Mouse (Mus musculus): ENCODE results near the gene Postn.

Postn gene

DNA sequence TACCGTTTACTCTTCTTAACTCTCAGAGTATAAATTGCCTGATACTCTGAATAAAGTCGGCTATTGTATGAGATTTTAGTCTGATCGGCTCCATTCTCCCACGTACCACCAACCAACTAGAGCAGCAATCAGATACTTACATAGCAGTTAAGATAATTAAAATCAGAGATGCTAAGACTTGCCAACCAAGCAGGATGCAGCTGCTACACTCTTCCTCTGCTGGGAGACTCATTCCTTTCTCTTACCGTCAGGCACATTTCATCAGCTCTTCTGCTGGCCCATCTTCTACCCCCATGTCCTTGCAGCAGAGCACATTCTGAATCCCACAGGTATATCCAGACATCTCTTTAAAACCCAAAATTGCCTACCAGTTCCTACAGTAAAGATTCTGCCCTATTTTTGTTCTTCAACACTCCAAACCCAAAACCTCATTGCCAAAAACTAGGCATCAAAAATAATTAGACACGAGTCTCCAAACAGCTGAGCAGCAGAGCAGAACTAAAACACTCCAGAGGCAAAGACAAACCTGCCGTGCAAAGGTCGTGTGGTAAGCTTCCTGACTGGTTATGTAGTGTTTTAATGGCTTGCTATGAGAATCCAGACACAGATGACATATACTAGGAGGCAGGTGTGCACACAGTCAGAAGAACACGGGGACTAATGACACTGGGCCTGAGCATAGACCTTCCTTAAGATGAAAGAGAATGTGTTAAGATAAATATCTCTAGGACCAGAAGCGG lies 59.5 kb downstream of the Postn start:
- peak; percentile 42 to 59 for DNase-seq

- DNase-seq = peak; percentile 17 to 23
These were observed 60.1 kb downstream of the Postn start for GRCm38 (mm10) chr3:54420983-54421382.

DNA sequence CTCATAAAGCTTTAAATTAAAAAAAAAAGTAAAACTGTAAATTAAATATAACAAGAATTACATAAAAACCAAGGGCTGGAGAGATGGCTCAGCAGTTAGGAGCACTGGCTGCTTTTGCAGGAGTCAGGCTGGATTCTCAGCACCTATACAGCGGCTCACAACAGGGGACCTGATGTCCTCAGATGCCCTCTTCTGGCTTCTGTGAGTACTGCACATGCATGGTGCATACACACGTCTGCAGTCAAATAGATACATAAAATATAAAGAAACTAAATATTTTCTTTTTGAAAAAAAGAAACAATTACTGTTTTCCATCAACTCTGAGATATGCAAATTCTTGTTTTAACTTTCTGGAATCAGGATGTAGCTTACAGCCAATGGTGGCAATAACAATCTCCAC lies 60.8 kb downstream of the Postn start:
- DNase-seq = peak in 1 of 2 experiments; percentile 13

GRCm38 (mm10) chr3:54424146-54424545 lies 63.2 kb downstream of the Postn start:
- no peak for DNase-seq

GRCm38 (mm10) chr3:54431663-54432062 lies 70.8 kb downstream of the Postn start:
- no peak for DNase-seq

DNA sequence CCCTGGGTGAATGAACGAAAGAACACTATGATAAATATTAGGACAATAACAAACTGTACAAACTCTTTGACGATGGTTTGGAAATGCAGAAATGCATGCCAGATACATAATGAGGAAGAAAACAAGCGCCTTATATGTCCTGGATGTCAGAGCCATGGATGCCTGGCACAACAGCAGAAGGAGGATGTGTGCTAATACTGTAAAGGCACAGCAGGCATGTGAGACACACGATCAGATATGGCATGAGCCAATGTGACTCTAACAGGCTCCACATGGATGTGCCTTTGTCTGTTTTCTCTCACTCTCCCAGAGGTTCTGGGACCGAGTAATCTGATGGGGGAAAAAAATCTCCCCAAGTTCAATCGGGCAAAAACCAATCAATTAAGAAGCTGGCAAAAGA lies 71.3 kb downstream of the Postn start:
- no peak for DNase-seq

DNA sequence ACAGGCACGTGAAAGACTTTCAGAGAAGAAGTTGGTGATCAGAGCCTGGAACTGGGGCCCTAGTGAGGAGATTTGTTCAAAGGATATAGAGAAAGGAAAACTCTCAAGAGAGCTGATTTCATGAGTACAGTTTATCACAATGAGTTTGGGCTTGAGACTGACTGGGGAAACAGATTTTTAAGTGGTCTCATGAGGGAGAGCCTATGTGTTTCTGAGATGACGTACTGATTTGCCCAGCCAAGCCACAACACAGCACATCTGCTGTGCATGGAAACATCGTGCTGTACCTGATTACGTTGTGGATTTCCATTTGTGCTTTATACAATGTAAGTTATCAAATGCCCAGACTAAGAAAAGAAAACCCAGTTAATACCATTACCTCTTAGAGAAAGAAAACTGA lies 71.7 kb downstream of the Postn start:
- DNase-seq = no peak

DNA sequence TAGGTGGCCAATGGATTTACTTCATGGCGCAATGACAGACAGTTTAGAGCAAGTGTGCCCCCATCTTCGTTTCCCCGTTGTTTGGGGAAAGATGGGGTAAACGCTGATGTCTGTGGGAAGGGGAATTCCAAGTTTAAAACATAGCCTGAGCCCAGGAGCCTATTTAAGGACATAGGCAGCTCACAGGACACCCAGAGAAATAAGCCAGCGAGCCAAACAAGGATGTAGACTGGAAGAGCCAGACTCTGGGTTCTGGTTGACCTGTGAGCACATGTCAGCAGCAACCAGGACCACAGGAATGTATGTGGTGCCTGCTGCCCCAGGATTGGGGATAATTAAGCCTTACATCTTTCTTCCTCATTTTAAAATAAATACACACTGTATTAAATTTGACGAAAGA lies 73.7 kb downstream of the Postn start:
- no peak for DNase-seq

- DNase-seq = no peak
These were observed 75.6 kb downstream of the Postn start for GRCm38 (mm10) chr3:54436373-54436964.
